Mouse (Mus musculus) embryonic stem cell, embryonic (primary cell): Measurements from ENCODE around the gene Ntmt1.

Source experiments
- CTCF ChIA-PET, 4 experiments: fragments of 300-600 bp in 2 of 4; fragments of 350-600 bp in 2 of 4; sonication (Branson Sonifier 250); formaldehyde crosslinking; loops; one replicate each; lab custom pipeline; 2022; ENCODE audit warnings: inconsistent platforms in 2 of 4; lab: Charles Lee
- POLR2A ChIA-PET, 4 experiments: fragments of 300-600 bp in 2 of 4; fragments of 350-600 bp in 2 of 4; sonication (Branson Sonifier 250); formaldehyde crosslinking; loops; one replicate each; lab custom pipeline; 2022; ENCODE audit warnings: antibody characterized with exemption in 4 of 4, inconsistent platforms in 1 of 4; lab: Charles Lee

Ntmt1 gene

GRCm38 (mm10) chr2:30859782-30860181 lies 52.2 kb downstream of the Ntmt1 start:
- ChIA-PET CTCF (interaction anchor here in 1 of 4 experiments (0.6 to 1.0 kb wide), 2 partner anchors 15 to 70 kb away, joined by 3 read pairs; partner anchors contain the start of gene Ptges), POLR2A (interaction anchor here in 3 of 4 experiments (1.0 to 1.5 kb wide), 3 partner anchors 21 to 52 kb away, joined by 3 read pairs; partner anchors contain the start of gene Ntmt1 (in 1 of the 3))

GRCm38 (mm10) chr2:30862081-30862480 lies 54.5 kb downstream of the Ntmt1 start:
- ChIA-PET CTCF (interaction anchor here in 3 of 4 experiments (0.6 to 1.2 kb wide), 4 partner anchors 15 to 79 kb away, joined by 3 to 9 read pairs (median 3); partner anchors contain the start of gene Ptges (in 1 of the 3)), POLR2A (interaction anchor here in 3 of 4 experiments (0.5 to 1.4 kb wide), 9 partner anchors 8 to 426 kb away, joined by 3 to 4 read pairs (median 4); partner anchors contain the start of gene Prrx2 (in 1 of the 3))

GRCm38 (mm10) chr2:30863574-30863973 lies 55.9 kb downstream of the Ntmt1 start:
- ChIA-PET CTCF (interaction anchor here in 3 of 4 experiments (0.5 to 1.5 kb wide), 7 partner anchors 27 to 1289 kb away, joined by 3 to 6 read pairs (median 3); partner anchors contain the start of gene Tor1a (in 1 of the 3)), POLR2A (interaction anchor here (0.6 to 1.6 kb wide), 10 partner anchors 10 to 1620 kb away, joined by 3 to 10 read pairs (median 3); partner anchors contain the start of gene Ntmt1 (in 1 of the 4))

- ChIA-PET POLR2A (interaction anchor here in 1 of 4 experiments (0.8 to 1.1 kb wide), 3 partner anchors 8 to 19 kb away, joined by 3 read pairs; no protein-coding TSS in a partner anchor), CTCF (interaction anchor here in 2 of 4 experiments (0.7 to 1.1 kb wide), 3 partner anchors 16 to 26 kb away, joined by 3 to 4 read pairs (median 3); no protein-coding TSS in a partner anchor)
These were observed 57.3 kb downstream of the Ntmt1 start for GRCm38 (mm10) chr2:30864968-30865381.

- ChIA-PET CTCF (interaction anchor here in 3 of 4 experiments (0.5 to 1.1 kb wide), 4 partner anchors 16 to 36 kb away, joined by 3 to 4 read pairs (median 4); no protein-coding TSS in a partner anchor), POLR2A (interaction anchor here in 1 of 4 experiments (0.8 to 1.1 kb wide), 3 partner anchors 9 to 20 kb away, joined by 3 read pairs; no protein-coding TSS in a partner anchor)
These were observed 57.8 kb downstream of the Ntmt1 start for GRCm38 (mm10) chr2:30865426-30865825.

- ChIA-PET CTCF (interaction anchor here in 2 of 4 experiments (0.5 to 1.0 kb wide), 4 partner anchors 20 to 480 kb away, joined by 3 read pairs; partner anchors contain the start of gene Ptges (in 1 of the 2)), POLR2A (interaction anchor here in 3 of 4 experiments (0.8 to 2.0 kb wide), 5 partner anchors 9 to 78 kb away, joined by 3 to 7 read pairs (median 4); no protein-coding TSS in a partner anchor)
These were observed 63.2 kb downstream of the Ntmt1 start for GRCm38 (mm10) chr2:30870863-30871262.
